Mouse (Mus musculus): ENCODE data around the gene Cerk.

- TF ChIP-seq CTCF (IDR thresholded peaks at IDR 0.05; ENCODE audit: control insufficient read depth, insufficient read depth, insufficient replicate concordance, low read depth, low read length) (no peak), POLR2A (IDR thresholded peaks at IDR 0.05; ENCODE audit: control insufficient read depth, low read depth, low read length) (no peak)
Observed at GRCm38 (mm10) chr15:86203292-86203793, 17.4 kb upstream of the Cerk start.
